Mouse (Mus musculus) liver, embryonic 12.5 days (tissue): Measurements from ENCODE around the gene Klf12. TPM values are rescaled to one million over a fixed set of nuclear protein-coding genes. Genes with fewer than 3 reads are reported as not detected.

Experiments
- ATAC-seq: fragments of 200-750 bp; cut with Nextera tagmentation; 2 replicates; pipeline ENCODE4 v1.8.0; 2017; ENCODE audit warnings: moderate number of reproducible peaks, mild to moderate bottlenecking, moderate library complexity
- H3K27ac ChIP-seq: fragments of 300-500 bp; sonication (generic); 2 replicates; pipeline ENCODE4 v1.5.1; 2016; ENCODE audit warnings: mild to moderate bottlenecking
- H3K27me3 ChIP-seq: fragments of 300-500 bp; sonication (generic); replicated peaks from 2 replicates; pipeline ENCODE4 v1.6.1; 2016; ENCODE audit warnings: mild to moderate bottlenecking, moderate library complexity
- H3K36me3 ChIP-seq: fragments of 300-500 bp; sonication (generic); 2 replicates; pipeline ENCODE4 v1.6.1; 2016; ENCODE audit warnings: mild to moderate bottlenecking, moderate library complexity
- H3K4me1 ChIP-seq: fragments of 300-500 bp; sonication (generic); 2 replicates; pipeline ENCODE4 v1.6.1; 2016
- H3K4me2 ChIP-seq: fragments of 300-500 bp; sonication (generic); 2 replicates; pipeline ENCODE4 v1.6.1; 2016; ENCODE audit warnings: mild to moderate bottlenecking, moderate library complexity
- H3K4me3 ChIP-seq: fragments of 300-500 bp; sonication (generic); 2 replicates; pipeline ENCODE4 v1.5.1; 2016; ENCODE audit warnings: mild to moderate bottlenecking, moderate library complexity
- H3K9ac ChIP-seq: fragments of 300-500 bp; sonication (generic); 2 replicates; pipeline ENCODE4 v1.6.1; 2016; ENCODE audit warnings: mild to moderate bottlenecking, moderate library complexity
- H3K9me3 ChIP-seq: fragments of 300-500 bp; sonication (generic); replicated peaks from 2 replicates; pipeline ENCODE4 v1.6.1; 2016; ENCODE audit warnings: mild to moderate bottlenecking, moderate library complexity
- WGBS: fragments of 180-500 bp; shearing (Covaris S2); methylation state at CpG from one replicate; pipeline ENCODE4 v1.1.7; 2016; ENCODE audit not compliant: insufficient replicate concordance; 5-methylcytosine and 5-hydroxymethylcytosine counted together
- polyA plus RNA-seq: library from polyadenylated mRNA; unstranded; fragments of >200 nt; fragmentation: Nextera tagmentation; extraction: Ambion mirVana; gene quantifications from 2 replicates; pipeline ENCODE4 v1.2.1, GENCODE M21; 2016

The Klf12 gene
- polyA plus RNA-seq, 1 experiment from 2014 or later: 5.4 TPM

DNA sequence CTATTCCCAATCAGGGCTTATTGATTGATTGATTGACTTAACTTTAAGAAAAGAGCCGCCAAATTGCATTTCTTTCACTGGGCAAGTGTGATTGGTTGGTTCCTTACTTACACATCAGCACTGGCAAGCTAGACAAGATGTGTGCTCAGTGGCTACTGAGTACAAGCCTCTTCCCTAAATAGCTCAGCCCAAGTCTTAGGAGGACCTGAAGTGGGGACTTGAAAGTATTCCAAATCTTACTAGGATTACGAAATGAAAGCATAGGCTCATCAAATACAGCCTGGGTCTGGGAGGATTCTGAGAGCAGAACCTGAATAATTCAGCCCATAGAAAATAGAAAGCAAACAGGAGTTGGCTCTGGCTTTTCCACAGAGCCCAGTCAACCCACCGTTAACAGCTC is 303.3 kb downstream of the Klf12 start:
- ATAC-seq: no peak
- Histone ChIP-seq H3K36me3 (no peaks in the 10 kb centered on the region), H3K4me3 (no peak overlapping the region), H3K27ac (no peak overlapping the region), H3K4me2 (no peak overlapping the region), H3K9me3 (no peaks in the 10 kb centered on the region), H3K27me3 (no peaks in the 10 kb centered on the region), H3K9ac (no peak overlapping the region), H3K4me1 (no peaks in the 10 kb centered on the region)
- 77% methylated on average over 3 of the region's 3 CpGs for WGBS

- Histone ChIP-seq H3K9ac (no peak overlapping the region), H3K4me1 (no peaks in the 10 kb centered on the region), H3K36me3 (no peaks in the 10 kb centered on the region), H3K4me2 (no peak overlapping the region), H3K27ac (no peak overlapping the region), H3K9me3 (no peaks in the 10 kb centered on the region), H3K27me3 (no peaks in the 10 kb centered on the region), H3K4me3 (no peak overlapping the region)
- no peak for ATAC-seq
- WGBS: 72% methylated on average over 4 of the region's 4 CpGs
Measured at GRCm38 (mm10) chr14:99967920-99968319, 316.6 kb downstream of the Klf12 start.

GRCm38 (mm10) chr14:99960500-99961229 is 323.8 kb downstream of the Klf12 start:
- Histone ChIP-seq H3K36me3 (no peaks in the 10 kb centered on the region), H3K4me3 (no peak overlapping the region), H3K9me3 (no peaks in the 10 kb centered on the region), H3K27ac (no peak overlapping the region), H3K9ac (no peak overlapping the region), H3K4me1 (no peaks in the 10 kb centered on the region), H3K27me3 (no peaks in the 10 kb centered on the region), H3K4me2 (no peak overlapping the region)
- ATAC-seq: no peak
- WGBS: 69% methylated on average over 10 of the region's 10 CpGs

DNA sequence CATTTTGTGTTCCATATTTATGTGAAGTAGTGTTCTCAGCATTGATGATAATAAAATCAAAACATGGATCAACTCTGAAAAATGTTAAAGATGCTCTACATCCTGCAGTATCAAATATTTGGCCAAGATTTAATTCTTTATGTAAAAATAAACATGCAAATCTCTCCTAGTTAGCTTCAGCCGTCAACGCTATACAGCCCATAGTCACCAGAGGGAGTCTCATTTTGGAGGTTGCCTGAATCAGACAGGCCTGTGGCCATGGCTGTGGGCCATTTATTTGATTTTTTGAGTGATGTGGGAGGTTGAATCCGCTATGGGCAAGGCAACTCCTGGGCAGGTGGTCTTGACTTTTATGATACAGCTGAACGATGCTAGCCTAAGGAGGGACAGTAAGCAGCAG is 329.3 kb downstream of the Klf12 start:
- no peak for ATAC-seq
- Histone ChIP-seq H3K4me1 (no peaks in the 10 kb centered on the region), H3K9me3 (no peaks in the 10 kb centered on the region), H3K27ac (no peak overlapping the region), H3K4me2 (no peak overlapping the region), H3K27me3 (no peaks in the 10 kb centered on the region), H3K9ac (no peak overlapping the region), H3K4me3 (no peak overlapping the region), H3K36me3 (no peaks in the 10 kb centered on the region)
- 79% methylated on average over 4 of the region's 4 CpGs for WGBS

- no peak overlapping the region for H3K27ac ChIP-seq
- H3K9me3 ChIP-seq: no peaks in the 10 kb centered on the region
- H3K4me2 ChIP-seq: no peak overlapping the region
- H3K4me3 ChIP-seq: no peak overlapping the region
- no peak overlapping the region for H3K9ac ChIP-seq
- no peaks in the 10 kb centered on the region for H3K27me3 ChIP-seq
- H3K36me3 ChIP-seq: no peaks in the 10 kb centered on the region
- 69% methylated on average over 17 of the region's 17 CpGs for WGBS
- peaks cover 7% of the 10 kb centered on the region; the same call in 1 of the 2 replicates for H3K4me1 ChIP-seq
- ATAC-seq: no peak
Measured at GRCm38 (mm10) chr14:99944221-99945108, 340.0 kb downstream of the Klf12 start.

GRCm38 (mm10) chr14:99943156-99943555 is 341.3 kb downstream of the Klf12 start:
- Histone ChIP-seq H3K27me3 (no peaks in the 10 kb centered on the region), H3K27ac (no peak overlapping the region), H3K4me2 (no peak overlapping the region), H3K9ac (no peak overlapping the region), H3K9me3 (no peaks in the 10 kb centered on the region), H3K4me3 (no peak overlapping the region), H3K36me3 (no peaks in the 10 kb centered on the region), H3K4me1 (peaks cover 7% of the 10 kb centered on the region; the same call in 1 of the 2 replicates)
- 43% methylated on average over 8 of the region's 8 CpGs for WGBS
- ATAC-seq: 0 out of 2 replicates have a peak, but pooled peaks have one; percentile 30

DNA sequence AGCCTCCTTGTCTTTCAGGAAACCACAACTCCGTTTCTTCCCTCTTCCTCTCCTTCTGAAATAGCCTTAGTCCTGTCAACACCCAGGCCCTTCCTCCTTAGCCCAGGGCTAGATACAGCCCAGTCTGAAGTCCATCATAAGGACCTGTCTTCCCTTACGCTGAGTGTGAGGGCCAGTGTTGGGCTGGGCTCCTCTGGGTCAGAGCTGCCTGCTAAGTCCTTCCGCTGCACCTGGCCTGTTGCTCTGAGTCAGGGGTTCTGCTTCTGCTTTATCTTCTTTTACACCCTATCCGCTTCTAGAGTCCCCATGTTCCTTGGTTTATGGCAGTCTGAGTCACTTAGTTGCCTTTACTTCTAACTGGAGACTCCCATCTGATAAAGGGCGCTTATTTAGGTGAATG is 351.0 kb downstream of the Klf12 start:
- ATAC-seq: no peak
- no peak overlapping the region for H3K4me2 ChIP-seq
- H3K4me1 ChIP-seq: no peaks in the 10 kb centered on the region
- no peak overlapping the region for H3K9ac ChIP-seq
- H3K27ac ChIP-seq: no peak overlapping the region
- no peaks in the 10 kb centered on the region for H3K27me3 ChIP-seq
- WGBS: 36% methylated on average over 5 of the region's 5 CpGs
- no peak overlapping the region for H3K4me3 ChIP-seq
- H3K9me3 ChIP-seq: no peaks in the 10 kb centered on the region
- no peaks in the 10 kb centered on the region for H3K36me3 ChIP-seq

DNA sequence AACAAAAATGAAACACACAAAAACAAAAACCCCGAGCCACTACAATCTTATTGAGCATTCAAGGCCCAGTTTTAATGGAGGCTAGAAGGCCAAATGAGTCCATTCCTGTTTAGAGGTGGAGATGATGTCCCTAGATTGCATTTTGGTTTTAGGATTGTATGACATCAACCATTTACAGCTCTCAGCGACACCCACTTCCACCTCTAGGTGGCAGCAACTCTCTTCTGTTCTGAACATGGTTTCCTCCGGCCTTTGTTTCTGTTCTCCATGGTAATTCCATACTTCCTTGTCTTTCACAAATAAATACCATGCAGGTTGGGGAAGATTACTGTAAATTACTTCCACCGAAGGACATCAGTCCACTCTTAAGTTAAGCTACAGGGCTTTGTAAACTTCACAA is 352.6 kb downstream of the Klf12 start:
- H3K4me1 ChIP-seq: no peaks in the 10 kb centered on the region
- no peak overlapping the region for H3K4me2 ChIP-seq
- H3K27me3 ChIP-seq: no peaks in the 10 kb centered on the region
- H3K36me3 ChIP-seq: no peaks in the 10 kb centered on the region
- no peak overlapping the region for H3K9ac ChIP-seq
- no peak overlapping the region for H3K27ac ChIP-seq
- ATAC-seq: no peak
- no peak overlapping the region for H3K4me3 ChIP-seq
- no peaks in the 10 kb centered on the region for H3K9me3 ChIP-seq
- 8% methylated on average over 4 of the region's 4 CpGs for WGBS

DNA sequence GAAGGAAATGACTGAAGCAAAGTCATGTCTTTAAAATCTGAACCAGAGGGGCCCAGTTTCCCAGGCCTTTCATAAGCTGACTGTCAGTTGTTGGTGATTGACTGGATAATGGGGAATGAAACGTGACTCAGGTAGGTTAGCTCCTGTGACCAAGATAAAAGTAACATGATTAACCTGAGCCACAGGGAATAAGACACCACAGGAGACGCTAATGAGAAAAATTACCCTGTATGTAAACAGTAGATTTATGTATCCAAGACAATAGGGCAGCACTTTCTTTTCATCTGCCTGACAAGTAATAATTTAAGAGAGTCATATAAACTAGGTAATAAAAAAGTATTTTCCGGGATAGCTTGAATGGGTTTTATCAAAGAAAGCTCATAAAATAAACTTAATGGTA is 372.6 kb downstream of the Klf12 start:
- no peaks in the 10 kb centered on the region for H3K36me3 ChIP-seq
- no peak overlapping the region for H3K4me2 ChIP-seq
- no peak for ATAC-seq
- H3K27me3 ChIP-seq: no peaks in the 10 kb centered on the region
- H3K9ac ChIP-seq: no peak overlapping the region
- no peak overlapping the region for H3K27ac ChIP-seq
- H3K4me3 ChIP-seq: no peak overlapping the region
- no peaks in the 10 kb centered on the region for H3K4me1 ChIP-seq
- no peaks in the 10 kb centered on the region for H3K9me3 ChIP-seq
- WGBS: 57% methylated on average over 3 of the region's 3 CpGs

GRCm38 (mm10) chr14:99910876-99911275 is 373.6 kb downstream of the Klf12 start:
- 74% methylated on average over 3 of the region's 5 CpGs for WGBS
- no peak overlapping the region for H3K4me3 ChIP-seq
- H3K9me3 ChIP-seq: no peaks in the 10 kb centered on the region
- no peak overlapping the region for H3K4me2 ChIP-seq
- H3K27me3 ChIP-seq: no peaks in the 10 kb centered on the region
- no peaks in the 10 kb centered on the region for H3K4me1 ChIP-seq
- no peaks in the 10 kb centered on the region for H3K36me3 ChIP-seq
- H3K9ac ChIP-seq: no peak overlapping the region
- ATAC-seq: no peak
- no peak overlapping the region for H3K27ac ChIP-seq

DNA sequence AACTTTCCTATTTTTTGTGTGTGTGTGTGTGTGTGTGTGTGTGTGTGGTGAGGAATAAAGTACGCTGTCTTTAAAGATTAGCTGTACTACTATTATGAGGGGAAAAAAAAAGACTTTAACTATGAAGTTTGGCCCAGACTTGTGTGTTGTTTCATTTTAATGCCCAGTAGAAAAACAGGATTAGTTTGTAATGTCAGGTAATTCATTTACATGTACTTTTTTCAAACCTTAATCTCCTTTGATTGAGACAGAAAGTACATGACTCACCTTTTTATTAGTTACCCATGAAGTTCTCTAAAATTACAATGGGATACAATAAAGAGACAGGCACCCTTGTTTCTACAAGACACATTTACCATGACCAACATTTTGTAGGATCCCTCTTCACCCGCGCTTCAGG is 383.6 kb downstream of the Klf12 start:
- Histone ChIP-seq H3K27me3 (no peaks in the 10 kb centered on the region), H3K9ac (no peak overlapping the region), H3K4me1 (no peaks in the 10 kb centered on the region), H3K9me3 (no peaks in the 10 kb centered on the region), H3K4me2 (no peak overlapping the region), H3K36me3 (no peaks in the 10 kb centered on the region), H3K27ac (no peak overlapping the region), H3K4me3 (no peak overlapping the region)
- WGBS: 75% methylated on average over 3 of the region's 3 CpGs
- ATAC-seq: no peak

- ATAC-seq: no peak
- Histone ChIP-seq H3K4me2 (no peak overlapping the region), H3K4me1 (no peaks in the 10 kb centered on the region), H3K4me3 (no peak overlapping the region), H3K36me3 (no peaks in the 10 kb centered on the region), H3K27me3 (no peaks in the 10 kb centered on the region), H3K27ac (no peak overlapping the region), H3K9ac (no peak overlapping the region), H3K9me3 (no peaks in the 10 kb centered on the region)
- WGBS: 61% methylated on average over 3 of the region's 3 CpGs
Measured at GRCm38 (mm10) chr14:99898861-99899260, 385.6 kb downstream of the Klf12 start.
